Mouse (Mus musculus) limb, embryonic 12.5 days (tissue): ENCODE measurements at regions not wholly inside any gene's neighbourhood (a gene's known extent, or its start where the extent isn't known, plus 50 kb on each side); places are given as distances from the start of the nearest gene placed in this dataset.

Source experiments
- ATAC-seq: fragments of 200-750 bp; cut with Nextera tagmentation; 2 replicates; pipeline ENCODE4 v1.8.0; 2017; ENCODE audit warnings: low read depth, moderate TSS enrichment; ENCODE audit not compliant: insufficient number of reproducible peaks, insufficient read depth, low FRiP score, low TSS enrichment
- H3K27ac ChIP-seq: fragments of 300-500 bp; sonication (generic); 2 replicates; pipeline ENCODE4 v1.5.1; 2016; ENCODE audit warnings: mild to moderate bottlenecking, moderate library complexity
- H3K27me3 ChIP-seq: fragments of 300-500 bp; sonication (generic); 2 replicates; pipeline ENCODE4 v1.6.1; 2016; ENCODE audit warnings: mild to moderate bottlenecking, moderate library complexity
- H3K36me3 ChIP-seq: fragments of 300-500 bp; sonication (generic); 2 replicates; pipeline ENCODE4 v1.6.1; 2016; ENCODE audit warnings: mild to moderate bottlenecking, moderate library complexity
- H3K4me1 ChIP-seq: fragments of 300-500 bp; sonication (generic); replicated peaks from 2 replicates; pipeline ENCODE4 v1.6.1; 2016
- H3K4me2 ChIP-seq: fragments of 300-500 bp; sonication (generic); 2 replicates; pipeline ENCODE4 v1.6.1; 2016; ENCODE audit warnings: mild to moderate bottlenecking, moderate library complexity
- H3K4me3 ChIP-seq: fragments of 300-500 bp; sonication (generic); replicated peaks from 2 replicates; pipeline ENCODE4 v1.5.1; 2016; ENCODE audit warnings: mild to moderate bottlenecking
- H3K9ac ChIP-seq: fragments of 300-500 bp; sonication (generic); replicated peaks from 2 replicates; pipeline ENCODE4 v1.6.1; 2016; ENCODE audit warnings: mild to moderate bottlenecking, moderate library complexity
- H3K9me3 ChIP-seq: fragments of 300-500 bp; sonication (generic); 2 replicates; pipeline ENCODE4 v1.6.1; 2016; ENCODE audit warnings: mild to moderate bottlenecking, moderate library complexity
- WGBS: fragments of 180-500 bp; shearing (Covaris S2); methylation state at CpG from one replicate; pipeline ENCODE4 v1.1.7; 2016; 5-methylcytosine and 5-hydroxymethylcytosine counted together

GRCm38 (mm10) chr12:17085209-17085574, 73.7 kb upstream of the 2410004P03Rik start:
- Histone ChIP-seq H3K27me3 (no peaks in the 10 kb centered on the region), H3K9me3 (no peaks in the 10 kb centered on the region), H3K36me3 (no peaks in the 10 kb centered on the region), H3K4me1 (0 out of 2 replicates have a peak, but pooled peaks cover 6% of the 10 kb centered on the region), H3K27ac (no peak overlapping the region), H3K9ac (no peak overlapping the region), H3K4me3 (no peak overlapping the region), H3K4me2 (no peak overlapping the region)
- ATAC-seq, result no peak
- 69% methylated on average over 5 of the region's 5 CpGs for WGBS

GRCm38 (mm10) chr12:17084499-17085208, 73.1 kb upstream of the 2410004P03Rik start:
- no peaks in the 10 kb centered on the region for H3K9me3 ChIP-seq
- 0 out of 2 replicates have a peak, but pooled peaks cover under 1% of the 10 kb centered on the region for H3K4me1 ChIP-seq
- H3K27me3 ChIP-seq, result no peaks in the 10 kb centered on the region
- no peak overlapping the region for H3K9ac ChIP-seq
- no peak overlapping the region for H3K4me2 ChIP-seq
- no peak for ATAC-seq
- H3K4me3 ChIP-seq, result no peak overlapping the region
- WGBS, result 75% methylated on average over 9 of the region's 9 CpGs
- no peaks in the 10 kb centered on the region for H3K36me3 ChIP-seq
- H3K27ac ChIP-seq, result no peak overlapping the region

- Histone ChIP-seq H3K36me3 (no peaks in the 10 kb centered on the region), H3K4me3 (no peak overlapping the region), H3K27ac (no peak overlapping the region), H3K9me3 (no peaks in the 10 kb centered on the region), H3K9ac (no peak overlapping the region), H3K4me1 (no peaks in the 10 kb centered on the region), H3K27me3 (no peaks in the 10 kb centered on the region; the same call in 1 of the 2 replicates), H3K4me2 (no peak overlapping the region)
- WGBS, result 90% methylated on average over 15 of the region's 15 CpGs
- no peak for ATAC-seq
Observed at GRCm38 (mm10) chr12:17071691-17072454, 60.3 kb upstream of the 2410004P03Rik start.

- no peaks in the 10 kb centered on the region for H3K36me3 ChIP-seq
- no peaks in the 10 kb centered on the region; the same call in 1 of the 2 replicates for H3K27me3 ChIP-seq
- H3K4me1 ChIP-seq, result no peaks in the 10 kb centered on the region
- no peak overlapping the region for H3K4me2 ChIP-seq
- H3K9me3 ChIP-seq, result no peaks in the 10 kb centered on the region
- no peak overlapping the region for H3K9ac ChIP-seq
- H3K27ac ChIP-seq, result no peak overlapping the region
- no peak overlapping the region for H3K4me3 ChIP-seq
- WGBS, result 70% methylated on average over 9 of the region's 9 CpGs
- ATAC-seq, result no peak
Observed at GRCm38 (mm10) chr12:17069808-17070207, 58.3 kb upstream of the 2410004P03Rik start.

- Histone ChIP-seq H3K36me3 (no peaks in the 10 kb centered on the region), H3K4me3 (no peak overlapping the region), H3K27me3 (no peaks in the 10 kb centered on the region; the same call in 1 of the 2 replicates), H3K4me2 (no peak overlapping the region), H3K9me3 (no peaks in the 10 kb centered on the region), H3K9ac (no peak overlapping the region), H3K4me1 (no peaks in the 10 kb centered on the region), H3K27ac (no peak overlapping the region)
- 82% methylated on average over 5 of the region's 5 CpGs for WGBS
- ATAC-seq, result no peak
Observed at GRCm38 (mm10) chr12:17069161-17069560, 57.6 kb upstream of the 2410004P03Rik start.

- H3K4me1 ChIP-seq, result peaks cover 17% of the 10 kb centered on the region
- 68% methylated on average over 5 of the region's 5 CpGs for WGBS
- H3K9me3 ChIP-seq, result no peaks in the 10 kb centered on the region
- no peak overlapping the region for H3K4me3 ChIP-seq
- peaks cover 16% of the 10 kb centered on the region for H3K27me3 ChIP-seq
- H3K36me3 ChIP-seq, result no peaks in the 10 kb centered on the region
- no peak overlapping the region for H3K4me2 ChIP-seq
- no peak for ATAC-seq
- H3K27ac ChIP-seq, result no peak overlapping the region
- H3K9ac ChIP-seq, result no peak overlapping the region
Observed at GRCm38 (mm10) chr12:17063920-17064319, 52.4 kb upstream of the 2410004P03Rik start.
